Mouse (Mus musculus) left cerebral cortex, adult 9 months (tissue): ENCODE results near the gene Kcnd2.
"Not testable (repeated sequence)": the region's sequence is repeated elsewhere in the genome, so short reads cannot be mapped to it uniquely, and the experiment has no call there.

Experiments used
- DNase-seq, 2 experiments: peaks; one replicate each; pipeline ENCODE4 v3.0.0; 2022; ENCODE audit warnings: low spot score in 2 of 2

Kcnd2 gene

GRCm38 (mm10) chr6:21215491-21216191, at the start of gene Kcnd2:
TSS of gene Kcnd2 (plus strand) at chr6:21215503.
- DNase-seq = no peak

GRCm38 (mm10) chr6:21166611-21167010, 48.7 kb upstream of the Kcnd2 start:
- DNase-seq = no peak

- DNase-seq = no peak
Measured at GRCm38 (mm10) chr6:21195341-21195740, 20.0 kb upstream of the Kcnd2 start.

GRCm38 (mm10) chr6:21213865-21214672, 1.2 kb upstream of the Kcnd2 start:
- DNase-seq = peak in 1 of 2 experiments; percentile 87

GRCm38 (mm10) chr6:21214673-21215490, 421 bp upstream of the Kcnd2 start:
- DNase-seq = peak in 1 of 2 experiments; percentile 76

- no peak for DNase-seq
Measured at GRCm38 (mm10) chr6:21216206-21217020, 1.1 kb downstream of the Kcnd2 start.

- DNase-seq = peak in 1 of 2 experiments; percentile 11
Measured at GRCm38 (mm10) chr6:21217156-21217555, 1.9 kb downstream of the Kcnd2 start.

- DNase-seq = no peak
Measured at GRCm38 (mm10) chr6:21226124-21226523, 10.8 kb downstream of the Kcnd2 start.

GRCm38 (mm10) chr6:21259031-21259430, 43.7 kb downstream of the Kcnd2 start:
- DNase-seq = no peak

- no peak for DNase-seq
Measured at GRCm38 (mm10) chr6:21267897-21268296, 52.6 kb downstream of the Kcnd2 start.

- peak in 1 of 2 experiments; percentile 15 for DNase-seq
Measured at GRCm38 (mm10) chr6:21277343-21277933, 62.1 kb downstream of the Kcnd2 start.

GRCm38 (mm10) chr6:21304943-21305342, 89.6 kb downstream of the Kcnd2 start:
- no peak for DNase-seq

- no peak for DNase-seq
Measured at GRCm38 (mm10) chr6:21310159-21310558, 94.9 kb downstream of the Kcnd2 start.

GRCm38 (mm10) chr6:21321407-21321806, 106.1 kb downstream of the Kcnd2 start:
- no peak for DNase-seq

- no peak for DNase-seq
Measured at GRCm38 (mm10) chr6:21322211-21322610, 106.9 kb downstream of the Kcnd2 start.

- DNase-seq = peak in 1 of 2 experiments; percentile 15
Measured at GRCm38 (mm10) chr6:21325251-21325650, 109.9 kb downstream of the Kcnd2 start.

GRCm38 (mm10) chr6:21327081-21327737, 111.9 kb downstream of the Kcnd2 start:
- no peak for DNase-seq

- not testable (repeated sequence) for DNase-seq
Measured at GRCm38 (mm10) chr6:21385298-21385697, 170.0 kb downstream of the Kcnd2 start.

GRCm38 (mm10) chr6:21391776-21392175, 176.5 kb downstream of the Kcnd2 start:
- no peak for DNase-seq

- DNase-seq = no peak
Measured at GRCm38 (mm10) chr6:21413656-21414055, 198.4 kb downstream of the Kcnd2 start.
